ENCODE assay signal across 19 mouse cellular contexts in the genomic region with DNA sequence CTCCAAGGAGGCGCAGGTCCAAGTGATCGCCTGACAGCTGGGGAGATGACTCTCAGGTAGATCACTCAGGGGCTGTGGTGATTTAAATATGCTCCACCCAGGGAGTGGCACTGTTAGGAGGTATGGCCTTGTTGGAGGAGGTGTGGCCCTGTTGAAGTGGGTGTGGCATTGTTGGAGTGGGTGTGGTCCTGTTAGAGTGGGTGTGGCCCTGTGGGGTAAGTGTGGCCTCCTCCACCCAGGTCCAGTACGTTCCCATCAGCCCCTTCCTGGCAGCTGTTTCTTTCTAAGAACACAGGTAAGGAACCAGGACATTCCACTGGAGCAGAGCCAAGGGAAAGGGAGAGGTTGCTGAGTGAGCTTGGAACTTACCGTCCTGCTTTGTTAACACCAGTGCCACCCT.
DNase-seq lines count a peak whose midpoint lies in the region; ATAC-seq and TF ChIP-seq lines count a peak whose summit lies in the region.
"Had no signal": no experiment of that assay in that cellular context is flagged by ENCODE, and none has a peak within 500 bp of the region (broad histone marks: within the 10 kb centered on the region; RNA-seq: fewer than 3 reads in every experiment).

No protein-coding gene starts in this region.

- H3K9ac ChIP-seq in embryonic facial prominence, embryonic 13.5 days: no peak overlapping the region
- H3K9ac ChIP-seq in lung, embryonic 16.5 days (ENCODE audit: low read length): no peak overlapping the region
- no peak overlapping the region for H3K9ac ChIP-seq in stomach, postnatal 0 days (ENCODE audit: low read length)
- no peak overlapping the region for H3K9ac ChIP-seq in heart, embryonic 12.5 days
- H3K9ac ChIP-seq: hindbrain, embryonic 15.5 days; liver, embryonic 14.5 days; neural tube, embryonic 12.5 days had no signal

- no peak for DNase-seq in embryonic facial prominence, embryonic 10.5 days (ENCODE audit: low spot score)
- DNase-seq in lung, adult 18-20 months: peak; percentile 8 to 34
- no peak for DNase-seq in lung, adult 2 months
- DNase-seq in stomach, postnatal 0 days (ENCODE audit: low spot score): peak; percentile 78
- DNase-seq in layer of hippocampus, adult 8-10 months (ENCODE audit: low spot score in 2 of 2): no peak
- DNase-seq: cerebellum, adult 11-12 months; heart, adult 2 months; heart, postnatal 14 days; right cerebral cortex, postnatal 25 days had no signal

- H3K9me3 ChIP-seq in embryonic facial prominence, embryonic 13.5 days: no peaks in the 10 kb centered on the region
- H3K9me3 ChIP-seq in embryonic facial prominence, embryonic 10.5 days: no peaks in the 10 kb centered on the region
- no peaks in the 10 kb centered on the region for H3K9me3 ChIP-seq in lung, embryonic 16.5 days (ENCODE audit: control insufficient read depth, low read length)
- H3K9me3 ChIP-seq in stomach, postnatal 0 days (ENCODE audit: control insufficient read depth, low read length): no peaks in the 10 kb centered on the region
- H3K9me3 ChIP-seq in heart, embryonic 12.5 days (replicated peaks): no peaks in the 10 kb centered on the region
- H3K9me3 ChIP-seq: hindbrain, embryonic 15.5 days; limb, embryonic 10.5 days; megakaryocyte, embryonic 14.5 days; neural tube, embryonic 12.5 days had no signal

- no peaks in the 10 kb centered on the region for H3K27me3 ChIP-seq in embryonic facial prominence, embryonic 13.5 days
- H3K27me3 ChIP-seq in embryonic facial prominence, embryonic 10.5 days (replicated peaks; ENCODE audit: low read depth, poor library complexity, severe bottlenecking): peaks cover 16% of the 10 kb centered on the region; the same call in 1 of the 2 replicates
- no peaks in the 10 kb centered on the region for H3K27me3 ChIP-seq in lung, embryonic 16.5 days (ENCODE audit: control insufficient read depth, insufficient read depth, low read depth, low read length)
- no peaks in the 10 kb centered on the region for H3K27me3 ChIP-seq in stomach, postnatal 0 days (ENCODE audit: control insufficient read depth, insufficient read depth, low read length)
- peaks cover 34% of the 10 kb centered on the region for H3K27me3 ChIP-seq in heart, embryonic 12.5 days (replicated peaks)

- TF ChIP-seq EP300 in stomach, postnatal 0 days (optimal IDR thresholded peaks at IDR 0.05): no peak

- H3K27ac ChIP-seq in embryonic facial prominence, embryonic 13.5 days: no peak overlapping the region
- no peak overlapping the region for H3K27ac ChIP-seq in embryonic facial prominence, embryonic 10.5 days (replicated peaks)
- no peak overlapping the region for H3K27ac ChIP-seq in lung, embryonic 16.5 days (ENCODE audit: low read length)
- no peak overlapping the region for H3K27ac ChIP-seq in stomach, postnatal 0 days (replicated peaks)
- no peak overlapping the region for H3K27ac ChIP-seq in heart, embryonic 12.5 days (ENCODE audit: poor library complexity, severe bottlenecking)
- H3K27ac ChIP-seq: heart, adult 2 months; hindbrain, embryonic 15.5 days; limb, embryonic 10.5 days; liver, embryonic 14.5 days; neural tube, embryonic 12.5 days had no signal

- TF ChIP-seq POLR2A in lung, adult 2 months (IDR thresholded peaks at IDR 0.05; ENCODE audit: borderline replicate concordance, extremely low read depth, low read depth, low read length): no peak

- H3K4me1 ChIP-seq in embryonic facial prominence, embryonic 13.5 days: no peaks in the 10 kb centered on the region
- peaks cover 21% of the 10 kb centered on the region for H3K4me1 ChIP-seq in embryonic facial prominence, embryonic 10.5 days
- no peaks in the 10 kb centered on the region for H3K4me1 ChIP-seq in lung, adult 2 months (ENCODE audit: control insufficient read depth, insufficient read depth, low read length)
- H3K4me1 ChIP-seq in lung, embryonic 16.5 days (replicated peaks; ENCODE audit: control insufficient read depth, insufficient read depth, low read length): no peaks in the 10 kb centered on the region
- H3K4me1 ChIP-seq in stomach, postnatal 0 days (replicated peaks; ENCODE audit: control insufficient read depth, insufficient read depth): no peaks in the 10 kb centered on the region
- no peaks in the 10 kb centered on the region for H3K4me1 ChIP-seq in heart, embryonic 12.5 days (replicated peaks)
- H3K4me1 ChIP-seq: megakaryocyte, embryonic 14.5 days had no signal

- H3K4me3 ChIP-seq in embryonic facial prominence, embryonic 13.5 days: no peak overlapping the region
- no peak overlapping the region for H3K4me3 ChIP-seq in embryonic facial prominence, embryonic 10.5 days
- no peak overlapping the region for H3K4me3 ChIP-seq in lung, adult 2 months (replicated peaks; ENCODE audit: extremely low read depth, low read depth, low read length)
- H3K4me3 ChIP-seq in lung, embryonic 16.5 days (ENCODE audit: low read length): no peak overlapping the region
- no peak overlapping the region for H3K4me3 ChIP-seq in stomach, postnatal 0 days (ENCODE audit: low read depth, low read length)
- no peak overlapping the region for H3K4me3 ChIP-seq in heart, embryonic 12.5 days
- H3K4me3 ChIP-seq: heart, adult 2 months; hindbrain, embryonic 15.5 days; limb, embryonic 10.5 days; megakaryocyte, embryonic 14.5 days; neural tube, embryonic 12.5 days had no signal

- 76% methylated on average over 4 of the region's 4 CpGs for WGBS in embryonic facial prominence, embryonic 13.5 days
- 86% methylated on average over 4 of the region's 4 CpGs for WGBS in embryonic facial prominence, embryonic 10.5 days
- WGBS in lung, adult 2 months: 56% methylated on average over 4 of the region's 4 CpGs
- 54% methylated on average over 4 of the region's 4 CpGs for WGBS in lung, embryonic 16.5 days
- WGBS in stomach, postnatal 0 days: 52% methylated on average over 4 of the region's 4 CpGs
- 66% methylated on average over 4 of the region's 4 CpGs for WGBS in heart, embryonic 12.5 days

- no peaks in the 10 kb centered on the region for H3K36me3 ChIP-seq in embryonic facial prominence, embryonic 13.5 days
- H3K36me3 ChIP-seq in embryonic facial prominence, embryonic 10.5 days (replicated peaks): no peaks in the 10 kb centered on the region
- no peaks in the 10 kb centered on the region for H3K36me3 ChIP-seq in lung, embryonic 16.5 days (ENCODE audit: control insufficient read depth, insufficient read depth, low read length)
- H3K36me3 ChIP-seq in stomach, postnatal 0 days (ENCODE audit: control insufficient read depth, insufficient read depth, low read length): no peaks in the 10 kb centered on the region
- no peaks in the 10 kb centered on the region for H3K36me3 ChIP-seq in heart, embryonic 12.5 days
- H3K36me3 ChIP-seq: hindbrain, embryonic 15.5 days; limb, embryonic 10.5 days; neural tube, embryonic 12.5 days had no signal

- no peak overlapping the region for H3K4me2 ChIP-seq in embryonic facial prominence, embryonic 13.5 days
- H3K4me2 ChIP-seq in lung, embryonic 16.5 days (ENCODE audit: low read depth, low read length): no peak overlapping the region
- no peak overlapping the region for H3K4me2 ChIP-seq in stomach, postnatal 0 days (replicated peaks; ENCODE audit: low read depth)
- no peak overlapping the region for H3K4me2 ChIP-seq in heart, embryonic 12.5 days
- H3K4me2 ChIP-seq: hindbrain, embryonic 15.5 days; neural tube, embryonic 12.5 days had no signal

- no peak for TF ChIP-seq CTCF in lung, adult 2 months (IDR thresholded peaks at IDR 0.05; ENCODE audit: insufficient read depth, low read length)
- TF ChIP-seq CTCF in stomach, postnatal 0 days (IDR thresholded peaks at IDR 0.05; ENCODE audit: low read depth): no peak

- ATAC-seq in embryonic facial prominence, embryonic 13.5 days (ENCODE audit: insufficient number of reproducible peaks, insufficient read depth, low FRiP score, low TSS enrichment, low read depth): 0 out of 2 replicates have a peak, but pooled peaks have one; percentile 44
- peak; percentile 78 for ATAC-seq in lung, embryonic 16.5 days (ENCODE audit: low read depth)
- peak; percentile 94 for ATAC-seq in stomach, postnatal 0 days (ENCODE audit: low FRiP score, low TSS enrichment)
- no peak for ATAC-seq in heart, embryonic 12.5 days (ENCODE audit: insufficient number of reproducible peaks, low FRiP score)
- ATAC-seq: forebrain, embryonic 16.5 days; Patski had no signal

Comparison
In these comparisons a context has a peak if more than half of its experiments do, and no peak if none do; other contexts are left out.
1. DNase-seq: peak in lung, adult 18-20 months (2 of 2) and stomach, postnatal 0 days (single experiment); none in embryonic facial prominence, embryonic 10.5 days (single experiment), lung, adult 2 months (single experiment) and layer of hippocampus, adult 8-10 months (0 of 2).